Mouse (Mus musculus): ENCODE measurements around the gene Cdk5. TPM values are rescaled to one million over a fixed set of nuclear protein-coding genes. Genes with fewer than 3 reads are reported as not detected.

Gene Cdk5
- total and polyA plus RNA-seq, 3 experiments, result 12.7 to 26.6 (median 14.3) TPM

DNA sequence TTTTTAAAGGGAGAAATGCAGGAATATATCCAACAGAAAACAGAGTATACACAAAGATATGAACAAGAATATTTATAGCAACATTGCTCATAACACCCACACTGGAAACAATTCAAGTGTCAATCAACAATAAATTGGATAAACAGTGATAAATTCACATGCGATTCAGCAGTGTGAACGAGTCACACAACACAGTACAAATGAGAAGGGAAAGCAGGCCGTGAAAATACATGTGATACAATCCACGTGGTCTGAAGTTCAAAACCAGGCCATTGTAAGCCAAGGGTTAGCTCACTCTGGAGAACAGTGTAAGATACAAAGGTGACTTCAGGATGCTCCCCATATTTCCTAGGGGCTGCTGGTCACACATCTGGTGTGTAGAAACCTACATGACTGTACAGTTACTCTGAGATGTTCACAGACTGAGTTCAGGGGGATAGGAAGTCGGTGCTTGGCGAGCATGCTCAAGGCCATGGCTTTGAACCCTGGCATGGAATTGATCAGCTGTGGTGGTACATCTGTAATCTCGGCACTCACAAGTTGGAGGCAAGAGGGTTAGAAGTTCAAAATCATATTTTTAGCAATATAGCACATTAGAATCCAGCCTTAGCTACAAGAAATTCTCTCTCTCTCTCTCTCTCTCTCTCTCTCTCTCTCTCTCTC, 48.5 kb downstream of the Cdk5 start:
- DNase-seq (ENCODE audit: low spot score) (no peak), ATAC-seq (ENCODE audit: extremely low read depth, insufficient number of reproducible peaks, low FRiP score, poor library complexity, severe bottlenecking) (no peak)
- no peaks in the 10 kb centered on the region for H3K9me3 ChIP-seq (replicated peaks)
- no peaks in the 10 kb centered on the region; the same call in 1 of the 2 replicates for H3K4me1 ChIP-seq (ENCODE audit: insufficient read depth, low read depth, low read length)
- peaks cover 68% of the 10 kb centered on the region for H3K27me3 ChIP-seq (ENCODE audit: insufficient read depth, low read length)
- no peaks in the 10 kb centered on the region for H3K36me3 ChIP-seq (replicated peaks)
- H3K4me3 ChIP-seq (ENCODE audit: low read depth, low read length), result no peak overlapping the region
- TF ChIP-seq TAL1 (conservative IDR thresholded peaks at IDR 0.05; ENCODE audit: low read depth, low read length) (no peak), CTCF (IDR thresholded peaks at IDR 0.05; ENCODE audit: low read depth, low read length) (no peak), GATA2 (IDR thresholded peaks at IDR 0.05; ENCODE audit: borderline replicate concordance, low read depth, low read length) (no peak), GATA1 (IDR thresholded peaks at IDR 0.05; ENCODE audit: borderline replicate concordance, low read length) (no peak), POLR2AphosphoS5 (IDR thresholded peaks at IDR 0.05; ENCODE audit: insufficient replicate concordance, low read depth, low read length) (no peak)

DNA sequence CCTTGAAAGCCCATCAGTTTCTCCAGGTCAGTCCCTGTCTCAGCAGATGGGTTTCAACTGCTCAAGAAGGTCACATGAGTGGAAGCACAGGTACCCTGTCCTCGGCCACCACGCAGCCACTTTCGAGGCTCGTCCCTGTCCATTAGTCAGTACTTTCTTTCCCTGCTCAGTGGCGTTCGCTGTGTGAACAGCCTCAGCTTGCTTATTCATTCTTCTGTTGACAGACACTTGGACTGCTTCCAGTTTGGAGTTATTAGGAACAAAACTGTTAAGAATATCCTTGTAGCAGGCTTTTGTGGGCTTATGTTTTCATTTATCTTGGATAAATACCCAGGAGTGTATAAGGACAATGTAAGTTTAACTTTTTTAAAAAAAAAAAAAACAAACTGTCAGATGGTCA, 49.1 kb downstream of the Cdk5 start:
- TF ChIP-seq POLR2AphosphoS5 (IDR thresholded peaks at IDR 0.05; ENCODE audit: insufficient replicate concordance, low read depth, low read length), result no peak
- no peak for TF ChIP-seq TAL1 (conservative IDR thresholded peaks at IDR 0.05; ENCODE audit: low read depth, low read length)
- no peak for TF ChIP-seq GATA2 (IDR thresholded peaks at IDR 0.05; ENCODE audit: borderline replicate concordance, low read depth, low read length)
- TF ChIP-seq GATA1 (IDR thresholded peaks at IDR 0.05; ENCODE audit: borderline replicate concordance, low read length), result no peak
- TF ChIP-seq CTCF (IDR thresholded peaks at IDR 0.05; ENCODE audit: low read depth, low read length), result no peak
- Histone ChIP-seq H3K36me3 (replicated peaks) (no peaks in the 10 kb centered on the region), H3K27me3 (ENCODE audit: insufficient read depth, low read length) (peaks cover 68% of the 10 kb centered on the region), H3K4me1 (ENCODE audit: insufficient read depth, low read depth, low read length) (no peaks in the 10 kb centered on the region; the same call in 1 of the 2 replicates), H3K9me3 (replicated peaks) (no peaks in the 10 kb centered on the region), H3K4me3 (ENCODE audit: low read depth, low read length) (no peak overlapping the region)
- DNase-seq (ENCODE audit: low spot score) (no peak), ATAC-seq (ENCODE audit: extremely low read depth, insufficient number of reproducible peaks, low FRiP score, poor library complexity, severe bottlenecking) (no peak)

DNA sequence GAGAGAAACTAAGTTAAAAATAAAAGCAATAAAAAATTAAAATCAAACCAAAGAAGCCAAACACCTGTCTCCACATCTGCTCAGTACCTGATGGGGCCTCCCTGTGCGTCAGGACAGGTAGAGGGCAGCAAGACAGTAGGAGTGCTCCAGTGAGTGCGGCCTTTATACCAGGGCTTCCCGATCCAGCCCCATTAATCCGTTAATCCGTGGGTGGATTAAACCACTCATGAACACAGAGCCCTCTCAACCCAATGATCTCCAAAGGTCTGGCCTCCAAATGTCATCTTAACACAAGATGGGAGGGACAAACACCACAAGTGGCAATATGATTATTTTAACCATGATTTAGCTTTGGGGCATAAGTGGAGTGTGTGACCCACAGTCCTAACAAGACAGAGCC, 49.5 kb downstream of the Cdk5 start:
- DNase-seq (ENCODE audit: low spot score) (no peak), ATAC-seq (ENCODE audit: extremely low read depth, insufficient number of reproducible peaks, low FRiP score, poor library complexity, severe bottlenecking) (no peak)
- no peaks in the 10 kb centered on the region for H3K4me1 ChIP-seq (ENCODE audit: insufficient read depth, low read depth, low read length)
- no peak overlapping the region for H3K4me3 ChIP-seq (ENCODE audit: low read depth, low read length)
- H3K27me3 ChIP-seq (ENCODE audit: insufficient read depth, low read length), result peaks cover 67% of the 10 kb centered on the region
- no peaks in the 10 kb centered on the region for H3K36me3 ChIP-seq (replicated peaks)
- TF ChIP-seq POLR2AphosphoS5 (IDR thresholded peaks at IDR 0.05; ENCODE audit: insufficient replicate concordance, low read depth, low read length) (no peak), GATA1 (IDR thresholded peaks at IDR 0.05; ENCODE audit: borderline replicate concordance, low read length) (no peak), CTCF (IDR thresholded peaks at IDR 0.05; ENCODE audit: low read depth, low read length) (no peak), TAL1 (conservative IDR thresholded peaks at IDR 0.05; ENCODE audit: low read depth, low read length) (no peak), GATA2 (IDR thresholded peaks at IDR 0.05; ENCODE audit: borderline replicate concordance, low read depth, low read length) (no peak)
- H3K9me3 ChIP-seq (replicated peaks), result no peaks in the 10 kb centered on the region

DNA sequence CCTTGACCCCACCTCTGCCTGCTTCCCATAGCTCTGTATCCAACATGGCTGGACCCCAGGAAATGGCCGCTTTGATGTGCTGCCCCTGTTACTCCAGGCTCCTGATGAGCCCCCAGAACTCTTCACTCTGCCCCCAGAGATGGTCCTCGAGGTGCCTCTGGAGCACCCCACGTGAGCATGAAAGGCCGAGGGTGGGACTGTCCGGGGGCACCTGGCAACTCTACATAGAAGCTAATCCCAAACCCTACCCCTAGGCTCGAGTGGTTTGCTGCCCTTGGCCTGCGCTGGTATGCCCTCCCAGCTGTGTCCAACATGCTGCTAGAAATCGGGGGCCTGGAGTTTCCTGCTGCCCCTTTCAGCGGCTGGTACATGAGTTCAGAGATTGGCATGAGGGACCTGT, 53.6 kb downstream of the Cdk5 start:
- TF ChIP-seq TAL1 (conservative IDR thresholded peaks at IDR 0.05; ENCODE audit: low read depth, low read length) (no peak), GATA2 (IDR thresholded peaks at IDR 0.05; ENCODE audit: borderline replicate concordance, low read depth, low read length) (no peak), GATA1 (IDR thresholded peaks at IDR 0.05; ENCODE audit: borderline replicate concordance, low read length) (no peak), CTCF (IDR thresholded peaks at IDR 0.05; ENCODE audit: low read depth, low read length) (no peak), POLR2AphosphoS5 (IDR thresholded peaks at IDR 0.05; ENCODE audit: insufficient replicate concordance, low read depth, low read length) (no peak)
- no peak for ATAC-seq (ENCODE audit: extremely low read depth, insufficient number of reproducible peaks, low FRiP score, poor library complexity, severe bottlenecking)
- no peak for DNase-seq (ENCODE audit: low spot score)
- H3K36me3 ChIP-seq (replicated peaks), result no peaks in the 10 kb centered on the region
- H3K27me3 ChIP-seq (ENCODE audit: insufficient read depth, low read length), result peaks cover 70% of the 10 kb centered on the region
- no peak overlapping the region for H3K4me3 ChIP-seq (ENCODE audit: low read depth, low read length)
- H3K4me1 ChIP-seq (ENCODE audit: insufficient read depth, low read depth, low read length), result peaks cover 3% of the 10 kb centered on the region
- H3K9me3 ChIP-seq (replicated peaks), result no peaks in the 10 kb centered on the region

Other genes starting within 250 kb of the Cdk5 start
- gene Kcnh2, start 71.9 kb downstream of the Cdk5 start, total RNA-seq (2014; fragmentation: Nextera tagmentation), result 3.3 and 6.8 TPM in 2 replicates
- 1.0 and 1.3 TPM in 2 replicates for gene Kcnh2, start 71.9 kb downstream of the Cdk5 start, total RNA-seq (2017)
- 12.6 and 15.1 TPM in 2 replicates for gene Kcnh2, start 71.9 kb downstream of the Cdk5 start, polyA plus RNA-seq (2012)
- gene Nos3, start 58.7 kb downstream of the Cdk5 start, total RNA-seq (2014; fragmentation: Nextera tagmentation), result 0.23 and 0.58 TPM in 2 replicates
- 0.17 and 0.22 TPM in 2 replicates for gene Nos3, start 58.7 kb downstream of the Cdk5 start, total RNA-seq (2017)
- gene Nos3, start 58.7 kb downstream of the Cdk5 start, polyA plus RNA-seq (2012), result 0.07 and 0.09 TPM in 2 replicates
- not detected in 2 replicates for gene Atg9b, start 31.4 kb downstream of the Cdk5 start, total RNA-seq (2014; fragmentation: Nextera tagmentation)
- gene Atg9b, start 31.4 kb downstream of the Cdk5 start, total RNA-seq (2017), result 0.06 and 0.11 TPM in 2 replicates
- gene Atg9b, start 31.4 kb downstream of the Cdk5 start, polyA plus RNA-seq (2012), result 0.15 TPM in 2 replicates
- 13.5 and 17.7 TPM in 2 replicates for gene Abcb8, start 29.9 kb downstream of the Cdk5 start, total RNA-seq (2014; fragmentation: Nextera tagmentation)
- gene Abcb8, start 29.9 kb downstream of the Cdk5 start, total RNA-seq (2017), result 15.4 and 20.4 TPM in 2 replicates
- gene Abcb8, start 29.9 kb downstream of the Cdk5 start, polyA plus RNA-seq (2012), result 43.6 and 44.0 TPM in 2 replicates
- not detected in 2 replicates for gene Asic3, start 10.1 kb downstream of the Cdk5 start, total RNA-seq (2014; fragmentation: Nextera tagmentation)
- gene Asic3, start 10.1 kb downstream of the Cdk5 start, total RNA-seq (2017), result 0.05 TPM in 1 of 2 replicates, not detected in the other
- gene Asic3, start 10.1 kb downstream of the Cdk5 start, polyA plus RNA-seq (2012), result 0.06 TPM in 1 of 2 replicates, not detected in the other
- gene Slc4a2, start 307 bp upstream of the Cdk5 start, total RNA-seq (2014; fragmentation: Nextera tagmentation), result 24.7 and 42.1 TPM in 2 replicates
- gene Slc4a2, start 307 bp upstream of the Cdk5 start, total RNA-seq (2017), result 25.5 and 30.5 TPM in 2 replicates
- gene Slc4a2, start 307 bp upstream of the Cdk5 start, polyA plus RNA-seq (2012), result 17.4 and 20.0 TPM in 2 replicates
- gene Fastk, start 21.8 kb upstream of the Cdk5 start, total RNA-seq (2014; fragmentation: Nextera tagmentation), result 95.9 and 97.8 TPM in 2 replicates
- 36.2 and 46.9 TPM in 2 replicates for gene Fastk, start 21.8 kb upstream of the Cdk5 start, total RNA-seq (2017)
- gene Fastk, start 21.8 kb upstream of the Cdk5 start, polyA plus RNA-seq (2012), result 286 and 295 TPM in 2 replicates
- 11.1 and 14.3 TPM in 2 replicates for gene Tmub1, start 24.3 kb upstream of the Cdk5 start, total RNA-seq (2014; fragmentation: Nextera tagmentation)
- 13.3 and 16.1 TPM in 2 replicates for gene Tmub1, start 24.3 kb upstream of the Cdk5 start, total RNA-seq (2017)
- gene Tmub1, start 24.3 kb upstream of the Cdk5 start, polyA plus RNA-seq (2012), result 36.3 and 38.1 TPM in 2 replicates
- gene Agap3, start 28.6 kb upstream of the Cdk5 start, total RNA-seq (2014; fragmentation: Nextera tagmentation), result 22.0 and 26.3 TPM in 2 replicates
- gene Agap3, start 28.6 kb upstream of the Cdk5 start, total RNA-seq (2017), result 30.3 and 32.8 TPM in 2 replicates
- gene Agap3, start 28.6 kb upstream of the Cdk5 start, polyA plus RNA-seq (2012), result 133 and 147 TPM in 2 replicates
- not detected in 2 replicates for gene Gbx1, start 103.7 kb upstream of the Cdk5 start, total RNA-seq (2014; fragmentation: Nextera tagmentation)
- 0.12 TPM in 1 of 2 replicates, not detected in the other for gene Gbx1, start 103.7 kb upstream of the Cdk5 start, total RNA-seq (2017)
- 0.01 and 0.02 TPM in 2 replicates for gene Gbx1, start 103.7 kb upstream of the Cdk5 start, polyA plus RNA-seq (2012)
- gene Asb10, start 117.4 kb upstream of the Cdk5 start, total RNA-seq (2014; fragmentation: Nextera tagmentation), result not detected in 2 replicates
- gene Asb10, start 117.4 kb upstream of the Cdk5 start, total RNA-seq (2017), result not detected in 2 replicates
- 0.04 TPM in 1 of 2 replicates, not detected in the other for gene Asb10, start 117.4 kb upstream of the Cdk5 start, polyA plus RNA-seq (2012)
- not detected in 2 replicates for gene 4931409K22Rik, start 133.3 kb upstream of the Cdk5 start, total RNA-seq (2014; fragmentation: Nextera tagmentation)
- gene 4931409K22Rik, start 133.3 kb upstream of the Cdk5 start, total RNA-seq (2017), result 0.06 TPM in 1 of 2 replicates, not detected in the other
- not detected in 2 replicates for gene 4931409K22Rik, start 133.3 kb upstream of the Cdk5 start, polyA plus RNA-seq (2012)
- 54.2 and 58.8 TPM in 2 replicates for gene Abcf2, start 153.9 kb upstream of the Cdk5 start, total RNA-seq (2014; fragmentation: Nextera tagmentation)
- gene Abcf2, start 153.9 kb upstream of the Cdk5 start, total RNA-seq (2017), result 89.5 and 94.6 TPM in 2 replicates
- gene Abcf2, start 153.9 kb upstream of the Cdk5 start, polyA plus RNA-seq (2012), result 68.5 and 81.4 TPM in 2 replicates
- 5.9 and 15.8 TPM in 2 replicates for gene Chpf2, start 163.2 kb upstream of the Cdk5 start, total RNA-seq (2014; fragmentation: Nextera tagmentation)
- 7.3 and 14.9 TPM in 2 replicates for gene Chpf2, start 163.2 kb upstream of the Cdk5 start, total RNA-seq (2017)
- gene Chpf2, start 163.2 kb upstream of the Cdk5 start, polyA plus RNA-seq (2012), result 19.9 and 28.5 TPM in 2 replicates
- not detected in 2 replicates for gene Smarcd3, start 200.9 kb upstream of the Cdk5 start, total RNA-seq (2014; fragmentation: Nextera tagmentation)
- 0.06 and 0.22 TPM in 2 replicates for gene Smarcd3, start 200.9 kb upstream of the Cdk5 start, total RNA-seq (2017)
- 0.12 TPM in 1 of 2 replicates, not detected in the other for gene Smarcd3, start 200.9 kb upstream of the Cdk5 start, polyA plus RNA-seq (2012)